Mouse (Mus musculus): Measurements from ENCODE around the gene Bysl. TPM values are rescaled to one million over a fixed set of nuclear protein-coding genes. Genes with fewer than 3 reads are reported as not detected.
"Not testable (repeated sequence)": the region's sequence is repeated elsewhere in the genome, so short reads cannot be mapped to it uniquely, and the experiment has no call there.

The Bysl gene
- 10 to 100 TPM; 14.1 to 16.6 TPM for total RNA-seq (2021)
- long read RNA-seq, experiment 1, transcript Bysl-201 (7 exons, 3,854 nt) = major isoform, 48 of 54 reads
- long read RNA-seq, experiment 1, partial matches to known transcripts = 4 of 54 reads
- long read RNA-seq, experiment 1, other reads (novel, unspliced or antisense) = 2 of 54 reads
- long read RNA-seq, experiment 2, transcript Bysl-201 (7 exons, 3,854 nt) = major isoform, 21 of 23 reads
- long read RNA-seq, experiment 2, partial matches to known transcripts = 0 of 23 reads
- long read RNA-seq, experiment 2, other reads (novel, unspliced or antisense) = 2 of 23 reads

DNA sequence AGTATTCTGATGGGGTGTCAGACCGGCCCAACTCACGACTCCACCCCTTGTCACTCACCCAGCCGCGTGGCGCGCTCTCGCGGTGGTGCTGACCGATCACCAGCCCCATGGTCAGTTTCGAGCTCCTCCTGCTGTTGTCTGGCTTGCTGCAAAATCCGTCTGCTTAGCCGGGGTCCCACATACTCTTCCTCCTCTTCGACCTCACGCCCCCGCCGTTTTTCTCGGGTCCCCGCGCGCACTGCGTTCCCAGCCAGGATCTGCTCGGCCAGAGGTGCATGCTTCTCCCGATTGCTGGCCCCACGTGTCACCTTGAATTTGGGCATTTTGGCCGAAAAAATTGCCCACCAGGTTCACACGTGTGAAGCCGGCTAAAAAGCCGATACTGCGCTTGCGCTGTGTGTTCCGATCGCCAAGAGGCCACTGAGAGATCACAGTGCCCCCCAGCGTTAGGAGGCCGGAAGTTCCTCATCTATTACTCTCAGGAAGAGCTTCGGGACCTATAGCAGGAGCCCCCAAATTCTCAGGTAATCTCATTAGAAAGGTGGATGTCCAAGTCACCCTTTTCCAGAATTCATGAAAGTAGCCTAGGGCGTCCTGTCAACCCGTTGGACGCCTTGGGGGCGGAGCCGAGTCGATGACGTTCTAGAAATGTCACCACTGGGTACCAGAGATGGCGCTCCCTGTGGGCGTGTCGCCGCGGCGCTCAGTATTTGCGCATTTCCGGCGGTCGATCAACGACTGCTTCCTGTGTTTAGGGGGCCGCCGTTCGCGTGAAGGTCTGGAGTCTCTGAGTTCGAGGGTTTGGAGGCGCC lies at the start of gene Bysl, which contains the start of the genes Med20 and Gm20517:
Bysl (minus strand) TSS at position 644 of the 812 bp plus-strand sequence.
Med20 (plus strand) TSS at position 734 of the 812 bp plus-strand sequence.
Gm20517 (plus strand) TSS at position 741 of the 812 bp plus-strand sequence.
- peak; percentile 98 for DNase-seq

DNA sequence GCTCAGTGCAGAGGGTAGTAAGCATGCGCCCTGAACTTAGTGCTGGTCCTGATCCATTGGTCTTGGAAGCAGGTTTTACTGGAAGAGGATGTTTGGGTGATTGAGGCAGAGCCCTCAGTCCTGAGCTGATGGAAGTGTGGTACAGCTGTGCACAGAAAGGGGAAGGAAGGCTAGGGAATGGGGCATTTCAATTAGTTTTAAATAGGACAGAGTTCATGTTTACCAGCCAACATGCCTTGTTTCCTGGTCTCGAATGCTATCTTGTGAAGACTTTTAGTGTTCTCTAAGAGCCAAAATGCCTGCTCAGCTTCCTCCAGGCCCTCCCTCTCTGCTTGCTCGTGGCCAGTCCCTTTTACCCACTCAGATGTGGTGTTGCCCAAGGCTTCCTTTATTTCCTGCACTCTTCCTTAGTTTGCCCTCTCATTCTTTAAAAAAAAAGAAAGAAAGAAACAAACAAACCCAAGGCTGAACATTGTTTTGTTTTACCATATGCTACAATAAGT lies 47.5 kb upstream of the Bysl start:
- DNase-seq = no peak

DNA sequence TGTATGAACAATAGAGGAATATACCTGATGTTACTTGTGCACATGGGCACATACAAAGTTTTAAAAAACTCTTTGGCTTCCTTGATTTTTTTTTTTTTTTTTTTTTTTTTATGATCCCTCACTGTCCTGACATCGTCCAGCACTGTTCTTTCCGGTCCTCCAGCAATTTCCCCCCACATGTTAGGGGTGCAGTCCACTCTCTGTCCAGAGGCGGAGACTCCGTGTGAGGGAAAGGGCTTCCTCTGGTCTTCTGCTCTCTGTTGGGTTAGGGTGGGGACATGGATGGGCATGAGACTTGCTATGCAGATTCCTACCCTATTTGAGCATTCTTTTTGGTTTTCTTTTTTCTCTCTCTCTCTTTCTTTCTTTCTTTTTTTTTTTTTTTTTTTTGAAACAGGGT lies 46.6 kb upstream of the Bysl start:
- no peak for DNase-seq

DNA sequence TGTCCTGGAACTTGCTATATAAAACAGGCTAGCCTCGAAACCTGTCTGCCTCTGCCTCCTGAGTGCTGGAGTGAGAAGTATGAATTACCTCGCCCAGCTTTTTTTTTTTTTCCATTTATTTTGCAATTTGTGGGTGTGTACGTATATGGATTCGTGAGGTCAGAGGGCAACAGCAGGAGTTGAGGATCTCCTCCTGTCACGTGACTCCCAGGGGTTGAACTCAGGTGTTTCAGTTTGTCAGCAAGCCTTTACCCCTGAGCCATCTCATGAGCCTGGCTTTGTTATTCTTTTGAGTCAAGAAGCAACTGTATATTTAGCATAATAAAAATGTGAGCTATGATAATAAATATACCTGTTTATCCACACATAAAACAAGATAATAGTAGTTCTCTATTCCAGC lies 44.4 kb upstream of the Bysl start:
- DNase-seq = no peak

DNA sequence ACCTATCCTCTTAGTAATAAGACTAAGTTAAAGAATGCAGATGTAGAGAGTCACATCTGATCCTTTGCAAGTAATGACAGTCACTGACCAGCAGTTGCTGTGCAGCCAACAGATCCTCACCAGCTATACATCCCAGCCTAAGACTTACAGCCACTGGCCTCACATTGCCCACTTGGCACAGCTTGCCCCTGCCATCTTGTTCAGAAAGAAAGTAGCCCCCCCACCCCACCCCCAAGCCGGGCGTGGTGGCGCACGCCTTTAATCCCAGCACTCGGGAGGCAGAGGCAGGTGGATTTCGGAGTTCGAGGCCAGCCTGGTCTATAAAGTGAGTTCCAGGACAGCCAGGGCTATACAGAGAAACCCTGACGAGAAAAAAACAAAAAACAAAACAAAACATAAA lies 43.1 kb upstream of the Bysl start:
- DNase-seq = not testable (repeated sequence)

DNA sequence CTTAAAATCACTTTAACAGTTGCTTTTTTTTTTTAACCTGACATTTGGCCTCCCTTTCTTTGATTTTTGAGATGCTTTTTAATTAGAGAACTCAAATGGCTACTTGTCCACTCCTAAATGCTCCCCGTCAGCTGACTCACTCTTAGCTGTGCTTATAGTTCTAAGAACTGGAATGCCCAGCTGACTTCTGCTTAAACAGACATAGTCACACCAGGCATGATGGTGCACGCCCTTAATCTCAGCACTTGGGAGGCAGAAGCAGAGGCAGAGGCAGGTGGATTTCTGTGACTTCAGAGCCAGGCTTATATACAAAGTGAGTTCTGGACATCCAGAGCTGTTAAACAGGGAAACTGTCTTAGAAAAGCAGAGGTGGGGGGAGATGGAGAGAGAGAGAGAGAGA lies 40.7 kb upstream of the Bysl start:
- no peak for DNase-seq

DNA sequence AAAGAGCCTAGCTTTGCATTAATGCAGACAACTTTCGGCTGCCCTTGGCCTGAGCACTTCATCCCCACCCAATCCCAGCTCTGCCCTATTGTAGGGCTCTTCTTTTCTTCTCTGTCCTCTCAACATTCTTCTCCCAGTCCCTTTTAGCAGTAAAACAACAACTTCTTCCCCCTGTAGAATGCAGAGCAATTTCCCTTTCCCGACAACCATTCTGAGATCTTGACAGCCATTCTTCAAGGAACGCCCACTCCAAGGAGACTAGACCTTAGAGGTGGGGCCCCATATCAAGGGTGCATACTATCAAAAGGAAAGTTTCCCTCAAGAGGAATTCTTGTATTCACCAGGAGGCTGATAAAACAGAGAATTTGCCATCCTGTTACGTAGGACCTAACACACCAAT lies 37.7 kb upstream of the Bysl start:
- no peak for DNase-seq

DNA sequence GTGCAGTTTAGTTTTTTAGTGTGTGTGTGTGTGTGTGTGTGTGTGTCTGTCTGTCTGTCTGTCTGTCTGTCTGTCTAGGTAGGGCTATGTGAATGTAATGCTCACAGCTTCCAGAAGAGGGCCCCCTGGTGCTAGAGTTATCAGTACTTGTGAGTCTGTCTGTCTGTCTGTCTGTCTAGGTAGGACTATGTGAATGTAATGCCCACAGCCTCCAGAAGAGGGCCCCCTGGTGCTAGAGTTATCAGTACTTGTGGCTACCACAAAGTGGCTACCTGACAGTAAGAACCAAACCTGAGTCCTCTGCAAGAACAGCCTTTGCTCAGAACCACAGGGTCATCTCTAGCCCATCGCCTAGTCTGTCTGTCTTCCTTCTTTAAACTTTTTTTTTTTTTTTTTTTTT lies 35.4 kb upstream of the Bysl start:
- peak; percentile 77 for DNase-seq

DNA sequence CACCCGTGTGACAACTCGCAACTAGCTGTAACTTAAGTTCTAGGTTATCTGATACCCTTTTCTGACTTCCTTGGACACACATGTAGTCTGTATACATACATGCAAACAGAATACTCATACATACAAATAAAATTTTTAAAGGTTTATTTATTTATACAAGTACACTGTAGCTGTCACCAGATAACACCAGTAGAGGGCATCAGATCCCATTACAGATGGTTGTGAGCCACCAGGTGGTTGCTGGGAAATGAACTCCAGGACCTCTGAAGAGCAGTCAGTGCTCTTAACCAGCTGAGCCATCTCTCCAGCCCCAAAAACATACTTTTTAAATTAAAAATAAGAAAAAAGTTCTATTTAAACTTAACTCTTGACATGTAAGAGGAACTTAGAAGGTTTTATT lies 31.7 kb upstream of the Bysl start:
- DNase-seq = no peak

DNA sequence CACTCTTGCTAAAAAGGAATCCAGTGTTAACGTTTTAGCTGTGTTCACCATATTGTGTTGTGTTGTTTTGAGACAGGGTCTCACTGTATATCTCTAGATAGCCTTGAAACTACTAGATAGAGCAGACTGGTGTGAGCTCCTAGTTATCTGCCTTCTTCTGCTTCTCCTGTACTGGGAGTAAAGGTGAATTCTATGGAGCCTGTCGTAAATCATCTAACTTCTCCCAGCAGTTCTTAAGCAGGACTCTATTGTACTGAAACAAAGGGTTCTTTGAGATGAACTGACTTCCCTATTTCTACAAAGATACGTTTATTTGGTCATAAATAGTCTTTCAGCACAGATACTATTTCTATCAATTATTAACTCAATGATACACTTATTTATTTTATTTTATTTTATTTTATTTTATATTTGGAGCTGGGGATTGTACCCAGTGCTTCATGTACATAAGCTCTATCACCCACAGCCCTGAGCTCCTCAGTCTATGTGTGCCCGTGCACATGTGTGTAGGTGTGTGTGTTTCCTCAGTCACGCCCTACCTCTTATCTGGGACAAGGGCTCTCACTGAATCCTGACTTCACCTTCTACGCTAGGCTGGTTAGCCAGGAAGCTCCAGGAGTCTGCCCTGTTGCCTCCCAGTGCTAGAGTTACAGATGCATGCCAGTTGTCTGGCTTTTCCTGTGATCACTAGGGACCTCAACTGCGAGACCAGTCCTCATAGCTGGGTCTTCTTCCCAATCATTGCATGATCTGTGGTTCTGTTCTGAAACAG lies 22.9 kb upstream of the Bysl start:
- no peak for DNase-seq

DNA sequence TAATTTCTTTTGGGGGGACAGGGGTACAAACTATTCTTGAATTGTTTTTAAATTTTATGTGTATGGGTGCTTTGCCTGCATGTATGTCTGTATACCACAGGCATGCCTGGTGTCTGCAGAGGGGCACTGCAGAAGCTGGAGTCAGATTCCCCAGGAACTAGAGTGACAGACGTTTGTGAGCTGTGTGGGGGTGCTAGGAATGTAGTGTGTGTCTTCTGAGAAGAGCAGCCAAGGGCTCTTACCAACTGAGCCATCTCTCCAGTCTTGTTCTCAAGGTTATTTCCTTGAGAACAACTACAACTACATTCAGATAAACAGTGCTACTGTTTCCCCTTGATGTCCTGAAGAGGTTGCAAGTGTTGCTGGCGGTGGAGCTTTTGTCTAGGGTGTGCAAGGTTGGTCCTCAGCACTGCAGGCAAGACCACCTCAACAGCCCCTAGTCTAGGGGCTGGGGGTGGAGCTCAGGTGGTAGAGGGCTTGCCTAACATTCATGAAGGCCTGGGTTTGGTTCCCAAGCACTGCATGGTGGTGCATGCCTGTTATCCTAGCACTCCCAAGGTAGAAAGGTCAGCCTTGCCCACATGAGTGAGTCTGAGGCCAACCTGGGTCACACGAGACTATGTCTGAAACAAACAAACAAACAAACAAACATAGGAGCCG lies 21.0 kb upstream of the Bysl start:
- no peak for DNase-seq

DNA sequence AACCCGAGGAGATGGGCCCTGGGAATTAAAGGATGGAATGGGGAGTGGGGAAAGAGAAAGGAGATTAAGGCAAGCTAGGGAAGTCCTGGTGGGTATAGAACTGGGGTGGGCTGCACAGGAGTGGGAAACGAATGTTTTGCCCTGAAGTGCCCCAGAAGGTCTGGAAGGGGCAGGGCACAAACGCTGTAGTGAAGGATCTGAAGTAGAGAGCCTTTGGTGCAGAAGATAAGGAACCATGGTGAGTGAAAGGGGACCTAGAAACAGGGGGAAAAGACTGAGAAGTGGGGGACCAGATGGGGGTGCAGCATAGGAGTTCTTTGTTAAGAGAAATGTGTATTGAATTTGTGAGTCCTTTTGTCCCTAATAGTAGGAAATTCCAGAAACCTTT lies 19.4 kb upstream of the Bysl start, which contains the start of gene Usp49:
Usp49 (plus strand) TSS at position 13 of the 388 bp plus-strand sequence.
- DNase-seq = no peak

DNA sequence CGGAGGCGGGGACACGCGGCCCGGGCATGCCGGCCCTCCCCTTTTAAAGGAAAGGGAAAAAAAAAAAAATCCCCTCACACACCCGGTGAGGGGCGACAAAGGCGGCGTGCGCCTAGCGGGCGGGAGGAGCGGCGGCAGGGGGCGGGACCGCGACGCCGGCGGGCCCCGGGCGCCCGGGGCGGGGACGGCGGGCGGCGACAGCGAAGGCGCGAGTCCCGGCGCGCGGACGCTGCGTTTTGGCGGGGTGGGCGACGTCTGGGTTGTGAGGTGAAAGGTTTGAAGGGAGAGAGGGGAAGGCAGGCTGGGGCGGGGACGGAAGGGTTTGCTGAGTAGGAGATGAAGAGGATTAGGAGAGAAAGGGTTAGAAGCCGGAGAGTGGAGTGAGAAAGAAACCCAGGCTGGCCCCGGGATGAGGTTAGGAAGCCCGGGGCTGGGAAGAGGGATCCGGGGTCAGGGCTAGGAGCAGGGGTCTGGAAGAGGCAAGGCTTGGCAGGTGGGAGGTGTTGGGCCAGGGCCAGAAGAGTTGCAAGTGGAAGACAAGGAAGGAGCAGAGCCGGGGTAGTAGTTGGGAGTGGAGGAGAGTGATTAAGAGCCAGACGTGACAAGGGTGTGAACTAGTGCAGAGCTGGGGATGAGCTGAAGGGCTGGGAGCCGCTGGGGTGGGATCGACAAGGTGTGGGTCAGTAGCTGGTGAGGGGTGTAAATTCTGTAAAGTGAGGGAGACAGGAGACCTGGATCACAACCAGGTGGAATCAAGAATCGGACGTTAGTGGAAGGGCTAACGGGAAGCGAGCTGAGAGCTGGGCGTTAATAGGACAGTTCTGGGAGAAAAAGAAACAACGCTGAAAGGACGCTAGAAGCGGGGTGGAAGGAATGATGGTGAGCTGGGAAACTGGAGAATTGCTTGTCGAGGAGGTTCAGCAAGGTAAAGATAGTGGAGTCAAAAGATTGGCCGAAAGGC lies 18.7 kb upstream of the Bysl start:
- DNase-seq = no peak

DNA sequence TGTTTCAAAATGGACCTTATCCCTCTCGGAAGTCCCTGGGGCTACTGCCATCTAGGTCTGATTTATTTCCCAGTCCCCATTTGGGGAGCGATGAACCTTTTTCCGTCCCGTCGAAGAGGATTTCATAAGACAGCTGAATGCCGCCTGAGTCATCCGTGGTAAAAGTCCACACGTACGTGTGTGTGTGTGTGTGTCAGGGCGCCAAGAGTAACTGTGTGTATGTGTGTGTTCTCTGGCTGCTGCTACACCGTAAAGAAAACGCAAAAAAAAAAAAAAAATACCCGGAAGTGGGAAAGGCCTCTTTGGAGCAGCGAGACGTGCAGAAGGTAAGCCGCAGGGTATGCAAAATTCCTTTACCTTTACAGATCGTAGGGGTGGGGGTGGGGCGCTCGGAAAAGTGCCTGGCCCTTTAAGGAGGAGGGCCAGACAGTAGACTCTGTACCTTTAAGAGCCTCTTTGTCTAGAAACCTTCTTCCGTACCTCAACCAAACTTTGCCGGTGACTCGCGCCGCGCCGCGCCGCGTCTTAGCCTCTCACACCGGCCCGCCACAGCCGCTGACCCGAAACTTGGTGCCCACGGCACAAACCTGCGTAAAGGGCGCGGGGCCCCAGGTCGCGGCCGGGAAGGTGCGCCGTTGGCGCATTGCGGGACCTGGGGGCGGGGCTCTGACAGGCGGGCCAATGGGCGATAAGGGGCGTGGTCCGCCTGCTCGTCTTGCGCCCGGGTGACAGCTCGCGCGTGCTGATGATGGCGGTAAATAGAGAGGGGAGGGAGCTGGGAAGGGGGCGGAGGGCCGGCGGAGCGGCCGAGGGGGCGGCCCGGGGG lies 17.8 kb upstream of the Bysl start:
- DNase-seq = peak; percentile 98

DNA sequence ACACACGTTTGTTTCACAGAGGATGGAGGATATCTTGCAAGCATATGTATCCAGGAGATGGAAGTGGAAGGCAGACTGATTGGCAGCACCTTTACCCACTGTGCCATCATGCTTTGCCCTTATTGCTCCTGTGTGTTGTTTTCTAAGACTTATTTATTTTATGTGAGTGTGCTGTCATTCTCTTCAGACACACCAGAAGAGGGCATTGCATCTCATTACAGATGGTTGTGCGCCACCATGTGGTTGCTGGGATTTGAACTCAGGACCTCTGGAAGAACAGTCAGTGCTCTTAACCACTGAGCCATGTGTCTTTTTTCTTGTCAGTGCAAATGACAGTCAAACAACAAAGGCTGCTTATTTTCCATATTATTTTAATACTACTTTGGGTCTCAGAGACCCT lies 16.5 kb upstream of the Bysl start:
- DNase-seq = no peak

DNA sequence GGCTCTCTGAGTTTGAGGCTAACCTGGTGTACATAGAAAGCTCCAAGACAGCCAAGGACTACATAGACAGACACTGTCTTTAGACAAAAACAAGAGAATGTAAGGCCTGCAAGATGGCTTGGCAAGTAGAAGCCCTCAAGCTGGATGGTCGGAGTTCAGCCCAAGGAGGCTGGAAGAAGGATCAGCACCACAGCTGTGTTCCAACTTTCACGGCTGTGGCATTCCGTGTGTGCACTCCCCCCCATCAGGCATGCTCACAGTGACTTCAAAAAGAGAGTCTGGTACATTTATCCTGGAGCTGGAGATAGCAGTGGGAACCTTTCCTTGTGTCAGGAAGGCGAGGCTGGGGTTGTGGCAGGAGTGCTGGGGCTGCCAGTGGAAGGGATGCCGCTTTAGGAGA lies 14.7 kb upstream of the Bysl start:
- no peak for DNase-seq

DNA sequence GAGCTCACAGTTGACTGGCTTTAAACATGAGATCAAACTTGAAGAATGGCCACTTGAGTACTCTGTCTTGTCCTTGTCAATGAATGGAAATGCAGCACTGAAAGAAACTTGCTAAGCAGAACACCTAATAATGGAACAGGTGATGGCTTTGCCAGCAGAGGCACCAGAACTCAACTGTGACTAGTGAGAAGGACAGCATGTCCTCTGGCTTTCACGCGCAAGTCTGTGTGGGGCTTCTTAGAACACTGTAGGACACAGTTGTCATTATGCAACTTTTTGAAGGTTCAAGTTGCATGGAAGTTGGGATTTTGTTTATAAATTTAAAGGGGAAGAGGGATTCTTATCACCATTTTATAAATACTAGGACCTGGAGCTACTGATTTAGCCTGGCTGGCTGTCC lies 13.8 kb upstream of the Bysl start:
- no peak for DNase-seq

DNA sequence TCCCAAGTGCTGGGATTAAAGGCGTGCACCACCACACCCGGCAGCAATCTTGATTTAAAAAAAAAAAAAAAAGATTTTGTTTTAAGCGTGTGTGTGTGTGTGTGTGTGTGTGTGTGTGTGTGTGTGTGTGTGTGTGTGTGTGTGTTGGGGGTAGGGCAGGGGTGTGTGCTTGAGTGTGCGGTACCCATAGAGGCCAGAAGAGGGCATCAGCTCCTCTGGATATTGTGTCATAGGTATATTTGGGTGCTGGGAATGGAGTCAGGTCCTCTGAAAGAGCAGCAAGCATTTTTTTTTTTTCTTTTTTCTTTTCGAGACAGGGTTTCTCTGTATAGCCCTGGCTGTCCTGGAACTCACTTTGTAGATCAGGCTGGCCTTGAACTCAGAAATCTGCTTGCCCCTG lies 13.3 kb upstream of the Bysl start:
- DNase-seq = not testable (repeated sequence)

DNA sequence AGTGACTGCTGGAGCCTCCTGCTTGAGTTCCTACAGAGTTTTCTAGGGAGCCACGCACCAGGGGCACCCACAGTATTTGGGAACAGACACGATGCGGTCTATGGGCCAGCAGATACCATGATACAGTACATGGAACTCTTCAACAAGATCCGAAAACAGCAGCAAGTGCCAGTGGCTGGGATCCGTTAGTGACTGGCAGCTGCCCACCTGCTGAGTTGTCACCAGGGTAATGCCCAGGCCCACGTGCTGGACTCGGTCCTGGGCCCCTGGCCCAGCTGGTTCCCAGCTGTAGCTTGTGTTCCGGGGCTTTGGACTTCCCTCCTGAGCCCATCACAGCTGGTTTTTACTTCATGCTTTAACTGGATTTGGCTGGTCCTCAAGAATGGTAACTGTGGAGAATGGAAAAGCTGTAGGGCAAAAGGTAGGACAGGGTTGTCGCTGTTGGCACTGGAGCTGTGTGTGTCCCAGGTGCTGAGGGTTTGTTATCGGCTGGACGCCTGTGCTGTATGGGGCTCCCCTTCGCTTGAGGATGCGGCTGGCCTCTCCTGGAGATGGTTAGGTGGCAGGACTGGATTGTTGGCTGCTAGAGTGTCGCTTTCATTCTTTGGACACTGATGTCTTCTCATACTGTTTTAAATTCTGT lies 11.7 kb upstream of the Bysl start:
- DNase-seq = no peak
